Mouse (Mus musculus): ENCODE measurements around the gene Mrpl18. TPM values are rescaled to one million over a fixed set of nuclear protein-coding genes. Genes with fewer than 3 reads are reported as not detected.

Mrpl18 gene
- total RNA-seq, 2 experiments from 2014 or later: 60.4 to 66.3 TPM

GRCm38 (mm10) chr17:12866853-12867252 is 49.3 kb downstream of the Mrpl18 start:
- DNase-seq (ENCODE audit: low spot score in 2 of 2): peak; percentile 70 to 71

- DNase-seq (ENCODE audit: low spot score in 2 of 2): no peak
These were observed 50.7 kb downstream of the Mrpl18 start for GRCm38 (mm10) chr17:12865407-12865806.

GRCm38 (mm10) chr17:12864111-12864510 is 52.0 kb downstream of the Mrpl18 start:
- DNase-seq (ENCODE audit: low spot score in 2 of 2): no peak

Small RNAs within 50 kb of the gene (microRNA-seq; reads per million reads assigned to microRNA genes)
- gene Gm24085: 0 reads per million in 2 experiments

Other genes with a start within 250 kb of the Mrpl18 start
- 1 to 10 TPM in 1 of 2 experiments, not detected in 1; 1.2 TPM for gene Slc22a1, start 240.5 kb downstream of the Mrpl18 start, total RNA-seq (2021)
- 10 to 100 TPM; 26.9 to 27.0 TPM for gene Igf2r, start 146.7 kb downstream of the Mrpl18 start, total RNA-seq (2021)
- 10 to 100 TPM; 33.7 to 39.3 TPM for gene Mas1, start 48.2 kb downstream of the Mrpl18 start, total RNA-seq (2021)
- gene Mrgprh, start 40.3 kb downstream of the Mrpl18 start, total RNA-seq (2021): not detected
- 1 to 10 TPM; 2.3 to 4.2 TPM for gene Pnldc1, start 6.1 kb downstream of the Mrpl18 start, total RNA-seq (2021)
- 100 to 1,000 TPM; 221 to 227 TPM for gene Tcp1, start 644 bp downstream of the Mrpl18 start, total RNA-seq (2021)
- gene Acat3, start 24.3 kb upstream of the Mrpl18 start, total RNA-seq (2021): 1 to 10 TPM; 4.8 to 5.5 TPM
- 10 to 100 TPM; 63.4 to 71.2 TPM for gene Acat2, start 44.4 kb upstream of the Mrpl18 start, total RNA-seq (2021)
- gene Wtap, start 77.8 kb upstream of the Mrpl18 start, total RNA-seq (2021): 10 to 100 TPM; 54.5 to 58.9 TPM
- gene Sod2, start 90.5 kb upstream of the Mrpl18 start, total RNA-seq (2021): 100 to 1,000 TPM; 272 to 273 TPM
- gene Gpr31b, start 136.0 kb upstream of the Mrpl18 start, total RNA-seq (2021): not detected
- gene Tcp10b, start 144.8 kb upstream of the Mrpl18 start, total RNA-seq (2021): under 1 TPM; 0.73 to 0.91 TPM
- not detected for gene Unc93a, start 215.5 kb upstream of the Mrpl18 start, total RNA-seq (2021)

Data from left cerebral cortex, adult 18-20 months (tissue).